Mouse (Mus musculus) liver, embryonic 13.5 days (tissue): ENCODE measurements around the gene Samd7. TPM values are rescaled to one million over a fixed set of nuclear protein-coding genes. Genes with fewer than 3 reads are reported as not detected.
A peak's percentile ranks its signal among the peaks of the same experiment; 100 is the strongest.

ENCODE experiments used
- ATAC-seq: fragments of 200-750 bp; cut with Nextera tagmentation; 2 replicates; pipeline ENCODE4 v1.8.0; 2017; ENCODE audit warnings: low read depth, mild to moderate bottlenecking, moderate number of reproducible peaks, moderate library complexity
- DNase-seq: peaks from one replicate; pipeline ENCODE4 v3.0.0; 2022
- H3K27ac ChIP-seq: fragments of 300-500 bp; sonication (generic); 2 replicates; pipeline ENCODE4 v1.5.1; 2015; ENCODE audit warnings: moderate library complexity, mild to moderate bottlenecking, inconsistent platforms
- H3K27me3 ChIP-seq: fragments of 300-500 bp; sonication (generic); 2 replicates; pipeline ENCODE4 v1.6.1; 2015; ENCODE audit warnings: mild to moderate bottlenecking, inconsistent platforms
- H3K36me3 ChIP-seq: fragments of 300-500 bp; sonication (generic); 2 replicates; pipeline ENCODE4 v1.6.1; 2015; ENCODE audit warnings: mild to moderate bottlenecking, inconsistent platforms
- H3K4me1 ChIP-seq: fragments of 300-500 bp; sonication (generic); replicated peaks from 2 replicates; pipeline ENCODE4 v1.6.1; 2015; ENCODE audit warnings: inconsistent platforms
- H3K4me2 ChIP-seq: fragments of 300-500 bp; sonication (generic); 2 replicates; pipeline ENCODE4 v1.6.1; 2015; ENCODE audit warnings: inconsistent platforms, mild to moderate bottlenecking, moderate library complexity
- H3K4me3 ChIP-seq: fragments of 300-500 bp; sonication (generic); replicated peaks from 2 replicates; pipeline ENCODE4 v1.5.1; 2015; ENCODE audit warnings: mild to moderate bottlenecking, inconsistent platforms
- H3K9ac ChIP-seq: fragments of 300-500 bp; sonication (generic); 2 replicates; pipeline ENCODE4 v1.6.1; 2015; ENCODE audit warnings: mild to moderate bottlenecking, inconsistent platforms
- H3K9me3 ChIP-seq: fragments of 300-500 bp; sonication (generic); replicated peaks from 2 replicates; pipeline ENCODE4 v1.6.1; 2016; ENCODE audit warnings: inconsistent platforms
- WGBS: fragments of 180-500 bp; shearing (Covaris S2); methylation state at CpG from one replicate; pipeline ENCODE4 v1.1.7; 2015; ENCODE audit not compliant: insufficient replicate concordance; 5-methylcytosine and 5-hydroxymethylcytosine counted together
- polyA plus RNA-seq: library from polyadenylated mRNA; unstranded; fragments of >200 nt; fragmentation: Nextera tagmentation; extraction: Ambion mirVana; gene quantifications from 2 replicates; pipeline ENCODE4 v1.2.1, GENCODE M21; 2015

Gene Samd7
- polyA plus RNA-seq, 1 experiment from 2014 or later: 0.09 TPM

GRCm38 (mm10) chr3:30793403-30794221, 47.5 kb downstream of the Samd7 start:
- Histone ChIP-seq H3K36me3 (peaks cover 5% of the 10 kb centered on the region), H3K4me3 (peak overlapping the region; percentile 85), H3K27ac (peak overlapping the region; percentile 91), H3K9me3 (no peaks in the 10 kb centered on the region), H3K9ac (peak overlapping the region; percentile 97), H3K27me3 (0 out of 2 replicates have a peak, but pooled peaks cover 5% of the 10 kb centered on the region), H3K4me1 (peaks cover 19% of the 10 kb centered on the region), H3K4me2 (peak overlapping the region; percentile 77)
- DNase-seq (peak; percentile 37), ATAC-seq (peak; percentile 79)
- whole genome bisulfite sequencing: under 1% methylated on average over 70 of the region's 75 CpGs

DNA sequence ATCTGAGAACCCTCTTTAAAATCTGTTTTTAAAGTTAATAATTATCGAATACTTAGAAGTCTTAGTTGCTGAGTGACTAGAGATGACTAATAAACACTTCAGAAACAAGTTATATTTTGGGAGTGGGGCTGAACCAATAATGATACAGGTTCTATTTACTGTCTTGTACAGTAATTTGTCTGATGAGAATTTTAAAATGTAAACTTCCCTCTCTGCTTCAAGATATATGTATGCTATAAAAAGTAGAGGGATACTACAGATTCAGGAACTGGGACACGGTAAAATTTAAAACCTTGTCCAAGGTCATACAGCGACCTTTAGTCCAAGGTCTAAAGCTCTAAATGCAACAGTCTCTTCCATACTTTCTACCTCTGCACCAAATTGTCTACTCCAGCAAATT, 56.1 kb downstream of the Samd7 start:
- no peak for ATAC-seq
- Histone ChIP-seq H3K4me1 (0 out of 2 replicates have a peak, but pooled peaks cover 2% of the 10 kb centered on the region), H3K9ac (no peak overlapping the region), H3K4me3 (no peak overlapping the region), H3K4me2 (no peak overlapping the region), H3K27me3 (no peaks in the 10 kb centered on the region), H3K27ac (no peak overlapping the region), H3K36me3 (peaks cover 44% of the 10 kb centered on the region), H3K9me3 (no peaks in the 10 kb centered on the region)
- 89% methylated on average over 3 of the region's 3 CpGs for WGBS
- DNase-seq: no peak

- 72% methylated on average over 3 of the region's 3 CpGs for WGBS
- Histone ChIP-seq H3K9ac (no peak overlapping the region), H3K27me3 (no peaks in the 10 kb centered on the region), H3K4me1 (no peaks in the 10 kb centered on the region), H3K36me3 (peaks cover 62% of the 10 kb centered on the region), H3K27ac (no peak overlapping the region), H3K4me3 (no peak overlapping the region), H3K9me3 (no peaks in the 10 kb centered on the region), H3K4me2 (no peak overlapping the region)
- ATAC-seq (no peak), DNase-seq (no peak)
Observed at GRCm38 (mm10) chr3:30812881-30813280, 66.8 kb downstream of the Samd7 start.

Other genes with a start within 250 kb of the Samd7 start
- 0.81 and 1.2 TPM in 2 replicates for gene Mecom, start 198.3 kb upstream of the Samd7 start, polyA plus RNA-seq
- gene Actrt3, start 146.4 kb upstream of the Samd7 start, polyA plus RNA-seq: not detected in 2 replicates
- gene Mynn, start 144.2 kb upstream of the Samd7 start, polyA plus RNA-seq: 13.8 and 15.5 TPM in 2 replicates
- gene Lrriq4, start 101.8 kb upstream of the Samd7 start, polyA plus RNA-seq: not detected in 2 replicates
- gene Lrrc34, start 98.4 kb upstream of the Samd7 start, polyA plus RNA-seq: 0.13 and 0.16 TPM in 2 replicates
- gene Lrrc31, start 46.5 kb upstream of the Samd7 start, polyA plus RNA-seq: not detected in 2 replicates
- gene Sec62, start 46.6 kb downstream of the Samd7 start, polyA plus RNA-seq: 56.5 and 68.1 TPM in 2 replicates
- gene Gpr160, start 109.7 kb downstream of the Samd7 start, polyA plus RNA-seq: 2.7 and 3.4 TPM in 2 replicates
- gene Phc3, start 223.1 kb downstream of the Samd7 start, polyA plus RNA-seq: 1.7 and 1.8 TPM in 2 replicates
- gene Prkci, start 249.5 kb downstream of the Samd7 start, polyA plus RNA-seq: 5.0 and 7.4 TPM in 2 replicates